Mouse (Mus musculus): ENCODE data around the gene Plekhm2.

Gene Plekhm2

DNA sequence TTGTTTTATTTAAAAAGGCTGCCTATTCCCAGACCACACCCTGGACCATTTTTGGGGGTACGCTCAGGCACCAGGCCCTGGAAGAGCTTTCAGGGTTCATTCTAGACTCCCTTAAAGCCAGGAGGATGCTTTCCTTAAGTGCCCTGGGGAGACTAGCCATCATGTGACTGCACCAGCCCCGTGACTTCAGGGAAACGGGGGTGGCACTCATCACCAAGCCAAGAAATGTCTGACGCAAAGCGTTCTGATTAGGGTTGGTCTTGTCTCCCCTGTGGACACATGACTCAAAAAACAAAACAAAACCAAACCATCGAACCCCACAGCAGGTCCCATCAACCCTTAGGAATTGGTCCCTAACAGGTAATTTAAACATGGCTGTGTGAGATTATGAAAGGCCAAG is 13.4 kb downstream of the Plekhm2 start:
- no peak for TF ChIP-seq GATA4 (IDR thresholded peaks at IDR 0.05; ENCODE audit: insufficient replicate concordance, low read length)

DNA sequence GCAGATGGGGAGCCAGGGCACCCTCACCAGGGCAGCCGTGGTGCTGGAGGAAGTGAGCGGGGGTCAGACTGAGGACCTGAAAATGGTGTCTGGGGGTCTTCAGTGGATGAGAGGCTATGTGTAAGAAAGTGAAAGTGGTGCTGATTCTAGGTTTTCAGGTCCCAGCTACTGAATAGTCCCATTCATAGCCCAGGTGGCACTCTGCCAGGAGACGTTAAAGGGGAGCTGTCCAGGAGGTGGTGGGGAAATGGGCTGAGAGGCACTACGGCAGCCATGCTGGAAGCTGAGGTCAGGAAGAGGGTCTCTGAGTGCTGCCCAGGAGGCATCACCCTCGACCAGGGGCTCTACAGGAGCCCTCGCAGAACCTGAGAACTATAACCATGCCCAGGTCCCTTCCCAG is 15.5 kb downstream of the Plekhm2 start:
- TF ChIP-seq GATA4 (IDR thresholded peaks at IDR 0.05; ENCODE audit: insufficient replicate concordance, low read length), result no peak

DNA sequence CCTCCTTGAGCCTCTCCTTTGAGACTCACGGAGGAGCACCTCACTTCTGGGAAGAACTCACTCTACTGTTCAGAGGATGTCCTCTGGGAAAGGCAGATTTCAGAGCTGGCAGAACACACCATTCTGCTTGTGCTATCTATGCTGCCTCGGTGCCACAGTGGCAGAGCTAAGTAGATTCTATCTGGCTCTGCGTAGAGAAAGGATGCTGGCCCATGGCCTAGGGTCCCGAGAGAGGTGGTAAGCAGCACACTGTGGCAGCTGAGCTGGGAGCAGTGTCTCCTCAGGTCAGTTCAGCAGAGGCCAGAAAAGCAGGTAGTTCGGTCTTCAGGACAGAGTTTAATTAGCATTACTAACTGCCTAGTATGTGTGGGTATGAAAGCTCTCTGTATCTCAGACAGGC is 16.4 kb downstream of the Plekhm2 start:
- no peak for TF ChIP-seq GATA4 (IDR thresholded peaks at IDR 0.05; ENCODE audit: insufficient replicate concordance, low read length)

DNA sequence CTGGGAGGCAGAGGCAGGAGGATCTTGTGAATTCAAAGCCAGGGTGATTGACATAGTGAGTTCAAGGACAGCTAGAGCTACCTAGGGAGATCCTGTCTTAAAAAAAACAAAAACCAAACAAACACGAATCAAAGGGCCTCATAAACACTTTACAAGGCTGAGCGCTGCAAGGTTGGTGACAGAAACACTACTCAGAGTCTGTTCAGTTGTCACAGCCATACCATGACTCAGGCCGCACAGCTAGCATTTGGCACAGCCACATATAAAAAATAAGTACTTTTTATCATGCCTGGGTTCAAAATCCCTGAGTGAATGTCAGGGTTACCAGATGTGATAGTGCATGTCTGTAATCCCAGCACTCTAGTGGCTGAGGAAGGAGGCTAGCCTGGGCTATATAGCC is 17.5 kb downstream of the Plekhm2 start:
- TF ChIP-seq GATA4 (IDR thresholded peaks at IDR 0.05; ENCODE audit: insufficient replicate concordance, low read length), result no peak

- no peak for TF ChIP-seq GATA4 (IDR thresholded peaks at IDR 0.05; ENCODE audit: insufficient replicate concordance, low read length)
These were observed 18.7 kb downstream of the Plekhm2 start for GRCm38 (mm10) chr4:141645988-141646387.

GRCm38 (mm10) chr4:141643118-141643855 is 21.4 kb downstream of the Plekhm2 start:
- no peak for TF ChIP-seq GATA4 (IDR thresholded peaks at IDR 0.05; ENCODE audit: insufficient replicate concordance, low read length)

- no peak for TF ChIP-seq GATA4 (IDR thresholded peaks at IDR 0.05; ENCODE audit: insufficient replicate concordance, low read length)
These were observed 22.5 kb downstream of the Plekhm2 start for GRCm38 (mm10) chr4:141641961-141642811.

DNA sequence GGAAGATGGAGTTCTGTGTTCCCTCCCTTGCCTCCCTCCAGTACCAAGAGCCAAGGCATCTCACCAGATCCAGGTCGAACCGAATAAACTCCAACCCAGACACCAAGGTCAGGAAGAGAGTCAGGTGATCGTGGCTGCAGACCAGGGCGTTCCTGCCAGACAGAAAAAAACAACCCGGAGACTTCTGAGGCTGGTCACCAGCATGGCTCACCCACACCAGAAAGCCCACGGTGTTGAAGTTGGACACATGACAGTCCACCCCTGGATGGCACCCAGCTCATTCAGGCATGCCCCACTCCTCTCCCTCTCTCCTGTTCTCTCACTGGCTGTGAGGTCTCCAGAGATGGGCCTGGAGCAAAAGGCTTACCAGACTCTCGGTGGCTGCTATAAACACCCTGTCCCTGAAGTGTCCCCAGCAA is 23.3 kb downstream of the Plekhm2 start:
- TF ChIP-seq GATA4 (IDR thresholded peaks at IDR 0.05; ENCODE audit: insufficient replicate concordance, low read length), result no peak

- TF ChIP-seq GATA4 (IDR thresholded peaks at IDR 0.05; ENCODE audit: insufficient replicate concordance, low read length), result no peak
These were observed 25.2 kb downstream of the Plekhm2 start for GRCm38 (mm10) chr4:141639474-141639873.

DNA sequence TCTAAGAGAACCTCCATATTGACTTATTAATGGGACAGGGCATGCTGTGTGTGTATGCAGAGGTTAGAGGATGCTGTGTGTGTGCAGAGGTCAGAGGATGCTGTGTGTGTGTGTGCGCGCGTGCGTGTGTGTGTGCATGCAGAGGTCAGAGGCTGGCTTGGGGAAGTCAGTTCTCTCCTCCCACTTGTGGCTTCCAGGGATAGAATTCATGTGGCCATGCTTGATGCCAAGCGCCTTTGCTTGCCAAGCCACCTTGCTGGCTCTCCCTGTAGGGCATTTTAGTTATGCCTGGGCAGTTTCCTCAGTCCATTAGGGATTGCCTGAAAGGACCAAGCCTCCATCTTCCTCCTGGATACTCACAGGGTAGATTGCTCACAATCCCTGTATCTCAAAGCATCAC is 28.0 kb downstream of the Plekhm2 start:
- no peak for TF ChIP-seq GATA4 (IDR thresholded peaks at IDR 0.05; ENCODE audit: insufficient replicate concordance, low read length)

- TF ChIP-seq GATA4 (IDR thresholded peaks at IDR 0.05; ENCODE audit: insufficient replicate concordance, low read length), result no peak
These were observed 28.7 kb downstream of the Plekhm2 start for GRCm38 (mm10) chr4:141635991-141636390.

DNA sequence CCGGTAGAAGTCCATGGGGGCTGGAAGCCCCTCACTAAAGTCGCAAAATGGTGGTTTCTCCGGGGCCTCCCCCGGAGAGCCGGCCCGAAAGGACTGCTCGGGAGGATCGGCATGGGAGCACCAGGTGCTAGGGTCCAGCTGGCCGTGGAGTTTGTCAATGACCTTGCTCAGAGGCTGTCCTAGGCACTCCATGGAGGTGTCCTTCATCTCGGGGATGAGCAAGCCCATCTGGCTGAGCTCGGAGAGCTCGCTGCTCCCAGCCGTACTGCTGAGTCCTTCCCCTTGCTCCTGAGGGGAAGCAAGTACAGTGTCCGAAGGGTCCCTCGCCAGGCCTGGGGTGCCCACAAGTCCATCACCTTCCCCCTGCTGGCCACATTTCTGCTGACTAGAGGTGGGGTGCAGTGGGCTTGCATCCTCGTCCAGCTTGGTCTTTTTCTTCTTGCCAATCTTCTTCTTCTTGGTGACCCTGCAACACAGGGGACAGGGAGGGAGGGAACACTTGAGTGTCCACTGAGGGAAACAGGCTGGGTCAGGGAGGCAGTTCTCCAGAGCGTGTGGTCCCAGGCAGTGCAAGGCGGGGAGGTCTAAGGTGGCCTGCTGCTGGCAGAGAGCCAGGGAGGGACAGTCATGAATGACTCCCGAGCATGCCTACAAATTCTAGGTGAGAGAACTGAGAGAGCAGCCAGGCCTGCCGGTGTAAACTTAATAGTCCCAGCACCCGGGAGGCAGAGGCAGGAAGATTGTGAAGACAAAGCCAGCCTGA is 32.4 kb downstream of the Plekhm2 start:
- no peak for TF ChIP-seq GATA4 (IDR thresholded peaks at IDR 0.05; ENCODE audit: insufficient replicate concordance, low read length)

DNA sequence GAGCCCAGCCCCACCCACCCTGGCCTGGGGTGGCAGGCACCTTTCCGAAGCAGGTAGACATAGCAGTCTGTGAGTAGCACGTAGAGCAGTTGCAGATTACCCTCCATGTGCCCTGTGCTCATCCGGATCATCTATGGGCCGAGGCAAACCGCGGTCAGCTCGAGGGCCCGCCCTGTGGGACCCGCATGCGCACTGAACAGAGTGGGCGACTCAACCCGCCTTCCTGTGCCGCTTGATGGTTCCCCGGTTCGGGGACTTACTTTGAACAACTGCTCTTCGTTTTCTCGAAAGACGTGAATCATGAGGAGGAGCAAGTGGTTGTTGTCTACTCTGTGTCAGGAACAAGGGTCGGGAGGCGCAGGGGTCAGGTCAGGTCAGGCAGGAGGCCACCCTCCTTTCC is 33.4 kb downstream of the Plekhm2 start:
- no peak for TF ChIP-seq GATA4 (IDR thresholded peaks at IDR 0.05; ENCODE audit: insufficient replicate concordance, low read length)

DNA sequence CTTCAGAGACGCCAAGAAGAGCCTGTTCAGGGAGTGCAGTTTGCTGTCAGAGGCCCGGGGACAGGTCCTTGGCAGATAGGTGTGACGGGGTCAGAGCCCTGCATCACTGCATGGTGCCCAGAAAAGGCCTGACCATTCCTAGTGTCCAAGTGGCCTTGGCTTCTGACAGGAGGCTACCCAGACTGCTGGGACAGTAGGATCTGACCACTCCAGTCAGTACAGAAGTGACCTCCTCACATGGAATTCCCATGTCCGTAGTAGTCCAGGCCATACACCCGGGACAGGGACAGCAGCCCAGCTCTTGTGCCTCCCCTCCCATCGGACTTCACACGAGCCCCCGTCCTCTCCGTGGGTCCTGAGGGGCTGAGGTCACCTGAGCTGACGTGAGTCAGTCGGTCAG is 34.7 kb downstream of the Plekhm2 start:
- TF ChIP-seq GATA4 (IDR thresholded peaks at IDR 0.05; ENCODE audit: insufficient replicate concordance, low read length), result no peak

DNA sequence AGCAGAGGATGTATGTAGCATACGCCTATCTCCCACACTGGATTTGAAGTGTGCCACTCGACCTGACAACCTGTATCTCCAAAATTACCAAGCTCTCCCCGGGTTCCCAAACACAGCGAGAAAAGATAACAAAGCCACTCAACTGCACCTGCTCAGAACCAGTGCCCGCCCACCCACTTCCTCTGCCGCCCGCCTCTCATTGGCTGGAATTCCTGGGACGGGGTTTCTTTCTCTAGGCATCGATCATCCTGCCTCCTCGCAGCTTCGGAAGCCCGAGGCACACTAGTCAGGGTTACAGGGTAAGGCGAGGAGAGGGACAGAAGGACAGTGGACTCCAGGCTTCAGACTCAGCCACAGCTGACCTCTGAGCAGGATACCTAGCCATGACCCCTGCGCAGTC is 36.0 kb downstream of the Plekhm2 start:
- no peak for TF ChIP-seq GATA4 (IDR thresholded peaks at IDR 0.05; ENCODE audit: insufficient replicate concordance, low read length)

DNA sequence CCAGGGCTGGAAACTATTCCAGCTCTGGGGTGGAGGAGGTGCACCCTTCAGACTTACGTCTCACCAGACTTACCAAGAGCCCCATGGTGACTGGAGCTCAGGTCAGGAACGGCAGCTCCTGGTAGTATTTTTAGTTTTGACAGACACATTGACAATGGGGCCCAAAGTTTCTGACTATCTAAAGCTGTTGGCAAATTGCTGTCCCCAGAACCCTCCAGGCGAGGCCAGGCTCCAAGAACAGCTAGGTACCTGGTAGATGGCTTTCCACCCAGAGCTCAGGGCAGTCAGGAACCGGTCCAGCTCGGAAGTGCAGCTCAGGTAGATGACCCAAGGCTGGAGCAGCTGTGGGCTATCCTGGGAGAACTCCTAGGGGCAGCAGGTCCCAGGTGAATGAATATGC is 37.2 kb downstream of the Plekhm2 start:
- no peak for TF ChIP-seq GATA4 (IDR thresholded peaks at IDR 0.05; ENCODE audit: insufficient replicate concordance, low read length)
